Mouse (Mus musculus): ENCODE data around the gene Dcakd.

Dcakd gene

DNA sequence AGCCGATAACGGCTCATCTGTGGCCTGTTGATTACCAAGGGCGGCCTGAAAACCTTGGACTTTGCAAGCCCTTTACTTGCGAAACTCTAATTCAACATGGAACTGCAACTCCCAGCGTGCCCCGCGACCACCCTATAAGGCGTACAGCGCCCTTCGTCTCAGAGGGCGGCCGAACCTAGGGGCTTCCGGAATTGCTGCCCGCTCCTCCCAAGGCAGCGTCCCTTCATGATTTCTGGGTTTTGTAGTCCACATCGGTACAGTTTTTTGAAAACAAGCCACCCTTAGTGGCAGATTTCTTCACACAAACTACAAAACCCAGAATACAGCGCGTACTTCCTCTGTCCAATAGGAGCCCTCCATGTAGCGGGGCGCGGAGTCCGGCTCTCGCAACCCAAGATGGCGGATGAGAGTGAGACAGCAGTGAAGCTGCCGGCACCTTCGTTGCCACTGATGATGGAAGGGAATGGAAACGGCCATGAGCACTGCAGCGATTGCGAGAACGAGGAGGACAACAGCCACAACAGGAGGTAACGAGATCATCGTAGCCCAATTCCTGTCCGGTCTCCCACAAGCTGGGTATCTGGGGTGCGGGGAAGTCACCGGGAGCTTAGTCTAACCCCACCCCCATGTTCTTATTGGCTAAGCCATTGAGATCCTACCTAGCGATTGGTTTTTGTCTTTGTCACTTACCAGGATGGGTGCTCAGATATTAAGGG is at the start of gene Dcakd, which contains the start of gene Nmt1:
Gene Dcakd, minus strand, starts transcription at position 158 of the 716 bp plus-strand sequence.
Gene Nmt1, plus strand, starts transcription at position 15 of the 716 bp plus-strand sequence.
- peak; percentile 99 for DNase-seq

- no peak for DNase-seq
Measured at GRCm38 (mm10) chr11:103076581-103076980, 48.4 kb upstream of the Dcakd start.

DNA sequence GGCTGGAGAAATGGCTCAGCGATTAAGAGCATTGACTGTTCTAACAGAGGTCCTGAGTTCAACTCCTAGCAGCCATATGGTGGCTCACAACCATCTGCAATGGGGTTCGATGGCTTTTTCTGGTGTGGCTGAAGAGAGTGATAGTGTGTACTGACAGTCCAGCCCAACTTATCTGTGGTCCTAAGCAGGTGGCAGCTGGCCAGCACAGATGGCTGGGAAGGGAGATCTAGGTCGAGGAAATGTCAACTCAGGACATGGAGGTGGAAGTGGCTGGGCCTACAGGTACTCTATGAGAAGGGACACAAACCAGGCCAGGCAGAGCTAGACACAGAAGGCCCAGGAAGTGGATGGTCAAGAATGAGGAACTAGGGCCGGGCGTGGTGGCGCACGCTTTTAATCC is 47.9 kb upstream of the Dcakd start:
- DNase-seq: peak; percentile 42

DNA sequence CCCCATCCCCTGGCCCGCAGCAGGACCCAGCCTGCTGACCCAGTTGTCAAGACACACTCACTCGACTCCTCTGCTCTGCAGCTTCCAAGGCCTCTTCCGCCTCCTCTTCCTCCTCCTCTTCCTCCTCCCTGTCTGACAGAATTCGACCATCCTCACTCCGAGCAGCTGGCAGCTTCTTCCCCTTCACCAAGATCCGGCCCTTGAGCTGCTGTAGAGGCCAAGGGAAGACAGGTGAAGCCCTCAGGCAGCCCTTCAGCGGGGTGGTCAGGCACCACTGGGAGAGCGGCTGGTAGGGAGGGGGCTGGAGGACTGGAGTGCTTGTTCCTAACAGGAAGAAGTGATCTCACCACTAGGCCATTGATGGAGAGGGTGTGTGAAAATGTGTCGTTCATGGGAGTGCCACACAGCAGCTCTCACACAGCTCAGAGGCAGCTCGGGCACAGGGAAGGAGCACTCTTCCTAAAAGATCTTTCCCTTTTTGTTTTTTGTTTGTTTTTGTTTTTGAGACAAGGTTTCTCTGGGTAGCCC is 46.7 kb upstream of the Dcakd start:
- peak; percentile 61 for DNase-seq

- DNase-seq: no peak
Measured at GRCm38 (mm10) chr11:103074121-103074650, 46.1 kb upstream of the Dcakd start.

DNA sequence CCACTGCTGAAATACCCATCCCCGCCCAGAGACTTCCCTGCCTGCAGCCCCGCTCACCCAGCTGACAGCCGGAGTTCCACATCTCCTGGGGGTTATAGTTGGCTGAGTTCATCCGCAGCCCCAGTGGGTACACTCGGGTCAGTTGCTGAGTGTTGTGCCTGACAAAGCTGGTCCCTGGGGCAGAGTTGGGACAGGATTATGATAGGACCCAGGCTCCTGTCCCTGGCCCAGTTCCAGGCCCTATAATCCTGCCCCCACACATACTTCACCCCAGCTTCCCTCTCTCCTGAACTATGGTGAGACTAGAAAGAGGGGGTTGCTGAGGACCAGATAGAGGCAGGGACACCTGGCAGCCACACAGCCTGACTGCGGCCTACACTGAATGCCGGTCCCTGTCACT is 45.5 kb upstream of the Dcakd start:
- no peak for DNase-seq

DNA sequence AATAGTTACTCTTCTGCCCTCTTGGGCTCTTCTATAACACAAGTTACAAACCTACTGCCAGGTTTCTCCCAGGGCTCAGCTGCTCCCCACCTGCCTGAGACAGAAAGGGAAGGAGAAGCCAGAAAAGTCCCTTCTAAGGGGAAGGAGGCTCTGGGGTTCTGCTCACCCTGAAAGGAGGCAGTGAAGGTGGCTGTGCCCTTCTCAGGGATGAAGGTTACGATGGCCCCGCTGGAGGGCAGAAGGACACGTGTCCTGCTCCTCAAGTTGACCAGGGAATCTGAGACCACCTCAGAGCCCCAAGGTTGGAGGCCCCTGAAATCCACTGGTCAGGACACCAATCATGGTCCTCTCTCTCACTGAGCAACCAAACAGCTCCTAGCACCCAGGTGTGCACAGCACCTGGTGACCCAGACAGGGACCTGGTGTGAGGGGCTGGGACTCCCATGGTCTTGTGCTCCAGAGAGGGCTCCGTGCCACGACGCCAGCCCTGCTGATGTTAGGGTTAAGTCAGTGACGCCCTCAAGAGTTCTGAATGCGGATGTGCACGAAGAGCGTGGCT is 42.3 kb upstream of the Dcakd start:
- no peak for DNase-seq

DNA sequence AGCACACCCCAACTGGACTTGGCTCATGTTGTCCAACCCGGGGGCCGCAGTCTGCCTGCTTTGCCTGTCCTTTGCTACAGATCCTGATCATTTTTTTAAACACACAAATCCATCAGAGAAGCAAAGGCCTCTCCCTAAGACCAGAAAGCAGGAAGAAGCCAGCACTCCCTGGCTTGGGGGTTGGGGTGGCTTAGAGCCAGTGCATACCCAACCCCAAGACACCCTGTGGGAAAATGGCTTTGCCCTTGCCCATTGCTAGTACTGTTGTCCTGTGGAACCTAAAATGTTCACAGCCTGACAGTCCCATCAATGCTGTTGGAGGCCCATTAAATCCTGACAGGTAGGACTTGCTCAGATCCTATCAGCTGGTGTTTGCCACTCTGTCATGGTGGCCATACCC is 41.6 kb upstream of the Dcakd start:
- no peak for DNase-seq

DNA sequence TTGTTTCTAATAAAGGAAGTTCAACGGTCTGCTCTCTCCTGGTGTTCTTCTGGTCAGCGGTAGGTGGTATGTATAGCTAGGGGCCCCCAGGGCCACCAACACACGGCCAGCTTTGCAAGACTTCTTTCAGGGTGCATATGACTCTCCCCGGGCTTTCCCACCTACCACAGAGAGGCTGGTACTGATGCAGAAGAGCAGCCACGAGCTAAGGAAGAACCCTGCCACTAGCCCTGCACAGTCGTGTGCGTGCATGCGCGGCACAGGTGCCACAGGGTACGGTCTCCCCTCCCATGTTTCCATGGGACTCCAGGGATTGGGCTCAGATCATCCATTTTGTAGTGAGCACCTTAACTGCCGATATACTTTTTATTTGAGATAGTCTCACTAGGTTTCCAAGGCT is 40.8 kb upstream of the Dcakd start:
- DNase-seq: no peak

GRCm38 (mm10) chr11:103068272-103068671 is 40.1 kb upstream of the Dcakd start:
- DNase-seq: no peak

DNA sequence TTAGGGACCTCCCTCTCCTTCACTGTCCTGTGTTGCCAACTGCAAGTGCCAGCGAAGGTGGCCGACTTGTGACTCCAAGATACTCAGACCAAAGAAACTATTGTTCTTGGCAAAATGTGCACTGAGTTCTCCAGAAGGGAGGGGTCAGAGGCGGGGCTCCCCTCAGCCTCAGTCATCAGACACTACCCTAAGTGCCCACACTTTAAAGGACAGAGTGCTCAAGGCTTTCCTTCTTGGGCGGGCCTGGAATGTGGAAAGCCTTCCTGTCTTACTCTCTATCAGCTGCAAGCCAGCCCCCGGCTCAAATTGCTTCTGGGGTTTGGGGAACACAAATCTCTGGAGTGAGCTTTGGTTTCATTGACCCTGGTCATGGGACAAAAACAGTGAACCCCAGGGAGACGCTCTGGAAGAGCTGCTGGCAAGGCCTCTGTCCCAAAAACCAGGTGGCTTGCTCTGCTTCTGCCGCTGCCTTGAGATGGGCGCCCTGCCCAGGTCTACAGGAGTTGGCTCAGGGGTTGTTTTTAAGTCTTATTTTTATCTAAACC is 39.4 kb upstream of the Dcakd start:
- no peak for DNase-seq

DNA sequence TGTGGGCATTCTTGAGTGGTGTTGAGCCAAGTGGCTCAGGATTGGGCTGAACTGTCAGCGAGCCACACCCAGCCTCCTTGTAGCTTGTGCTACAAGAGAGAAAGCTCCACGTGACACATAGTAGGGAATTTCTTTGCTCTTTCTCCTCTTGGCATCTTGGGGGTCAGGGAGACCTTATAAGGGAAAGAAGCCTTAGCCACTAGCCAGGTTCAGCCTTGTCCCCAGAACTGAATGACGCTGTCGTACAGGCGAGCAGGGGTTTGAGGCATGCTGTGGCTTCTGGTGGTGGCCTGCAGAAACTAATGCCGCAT is 38.9 kb upstream of the Dcakd start:
- DNase-seq: no peak

DNA sequence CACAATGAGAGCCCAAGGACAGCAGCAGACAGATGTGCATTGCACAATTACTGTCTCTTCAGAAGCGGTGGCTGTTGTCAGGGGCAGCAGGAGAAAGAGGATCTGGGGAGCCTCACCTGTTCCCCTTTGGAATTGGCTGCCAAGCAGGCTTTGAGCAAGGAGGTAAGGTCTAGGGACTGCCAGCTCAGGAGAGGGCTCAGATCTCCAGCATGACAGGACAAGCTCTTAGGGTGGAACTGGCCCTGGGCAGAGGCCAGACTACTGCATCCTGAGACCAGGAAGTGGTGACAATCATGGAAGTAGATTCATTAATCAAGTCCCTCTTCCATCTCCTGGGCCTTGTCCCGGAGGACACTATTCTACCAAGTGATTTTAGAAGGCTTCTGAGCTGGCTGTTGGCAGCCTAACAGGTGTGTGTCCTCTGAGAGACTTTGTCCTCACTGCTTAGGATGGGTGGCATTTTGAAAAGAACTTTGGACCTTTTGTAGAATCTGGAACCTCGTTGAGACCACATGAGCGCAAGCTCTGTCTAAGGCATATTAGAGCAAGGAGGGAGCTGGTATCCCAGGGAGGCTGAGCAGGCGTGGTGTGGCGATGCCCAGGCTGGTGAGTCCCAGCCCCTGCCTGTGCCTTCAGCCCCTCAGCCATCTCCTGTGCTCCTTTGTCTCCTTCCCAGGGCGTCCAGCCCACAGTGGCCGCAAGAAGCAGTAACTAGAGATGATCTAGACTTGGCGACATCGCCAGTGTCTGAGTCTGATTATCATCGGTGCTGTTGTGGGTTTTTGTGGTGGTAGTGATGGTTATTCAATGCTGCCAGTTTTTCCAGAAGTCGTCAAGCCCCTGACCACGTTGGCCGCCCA is 38.3 kb upstream of the Dcakd start:
- no peak for DNase-seq

DNA sequence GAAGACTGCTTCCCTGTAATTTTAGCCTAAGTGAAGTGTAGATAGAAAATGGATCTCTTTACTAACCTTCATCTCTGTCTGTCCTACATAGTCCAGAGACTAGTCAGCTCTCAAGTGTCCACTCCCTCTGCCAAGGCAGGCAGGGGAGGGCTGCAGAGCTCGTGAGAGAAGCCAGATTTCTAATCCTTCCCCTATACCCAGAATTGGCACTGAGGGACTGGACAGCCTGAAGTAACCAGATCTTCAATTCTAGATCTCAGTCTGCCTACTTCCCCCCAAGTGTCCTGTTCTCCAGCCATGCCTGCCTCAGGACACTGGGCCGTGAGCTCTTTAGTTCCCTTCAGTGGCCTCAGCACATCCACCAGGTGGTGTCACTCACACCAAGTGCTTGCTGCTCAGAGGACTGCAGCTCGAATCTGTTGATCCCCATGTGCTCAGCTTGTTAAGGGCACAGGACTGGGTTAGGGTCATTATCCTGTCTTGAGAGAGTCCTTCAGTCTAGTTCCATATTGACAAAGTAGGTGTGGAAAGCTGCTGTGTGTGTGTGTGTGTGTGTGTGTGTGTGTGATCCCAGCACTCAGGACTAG is 30.5 kb upstream of the Dcakd start:
- DNase-seq: no peak

- DNase-seq: no peak
Measured at GRCm38 (mm10) chr11:103056636-103057035, 28.5 kb upstream of the Dcakd start.

DNA sequence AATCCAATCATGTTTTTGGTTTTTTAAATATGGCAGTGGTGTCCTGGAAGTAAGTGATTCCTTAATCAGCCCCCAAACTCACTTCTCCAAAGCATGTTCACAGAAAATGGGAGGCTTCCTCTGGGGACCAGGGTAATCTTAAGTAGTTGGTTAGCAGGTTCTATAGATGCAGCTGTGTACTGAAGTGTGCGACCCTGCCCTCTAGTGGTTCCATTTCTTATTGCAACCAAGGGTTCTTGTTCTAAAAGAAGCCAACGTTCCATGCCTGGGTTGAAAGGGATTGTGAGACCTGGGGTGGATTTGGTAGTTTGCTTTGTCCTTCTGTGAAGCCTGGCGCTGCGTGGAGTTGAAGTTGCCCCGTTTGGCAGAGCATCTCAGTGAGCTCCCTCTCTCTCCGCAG is 26.7 kb upstream of the Dcakd start:
- peak; percentile 85 for DNase-seq

- DNase-seq: no peak
Measured at GRCm38 (mm10) chr11:103053191-103054076, 25.3 kb upstream of the Dcakd start.

DNA sequence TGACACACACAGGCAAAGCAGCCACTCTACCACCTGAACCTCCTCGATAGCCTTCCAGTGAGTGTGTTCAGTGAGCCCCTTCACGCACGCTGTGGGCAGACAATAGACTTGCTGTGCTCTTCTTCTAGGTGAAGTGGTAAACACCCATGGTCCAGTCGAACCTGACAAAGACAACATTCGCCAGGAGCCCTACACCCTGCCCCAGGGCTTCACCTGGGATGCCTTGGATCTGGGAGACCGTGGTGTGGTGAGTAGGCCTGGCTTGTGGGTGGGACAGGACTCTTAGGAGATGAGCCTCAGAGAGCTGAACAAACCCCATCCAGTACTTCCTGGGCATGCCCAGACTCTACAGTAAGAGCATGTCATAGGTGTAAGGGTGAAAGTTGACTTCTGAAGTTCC is 23.9 kb upstream of the Dcakd start:
- DNase-seq: no peak

DNA sequence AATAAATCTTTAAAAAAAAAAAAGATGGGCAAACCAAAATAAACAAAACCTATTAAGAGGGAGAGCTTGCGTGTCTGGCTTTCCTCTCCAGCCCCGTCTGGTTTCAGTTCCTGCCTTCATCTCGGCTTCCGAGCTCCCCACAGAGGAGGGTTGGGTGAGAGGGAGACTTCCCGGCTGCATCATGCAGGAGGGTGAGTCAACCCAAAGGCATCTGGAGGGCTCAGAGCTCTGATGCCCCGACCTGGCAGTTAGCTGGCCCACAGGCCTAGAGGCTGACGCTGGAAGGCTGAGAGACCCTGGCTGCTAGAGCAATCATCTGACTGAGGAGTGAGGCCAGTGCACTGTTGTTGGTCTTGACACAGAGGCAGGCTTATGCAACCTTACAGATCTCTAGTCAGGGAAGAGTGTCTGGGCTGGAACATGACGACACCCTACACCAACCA is 23.1 kb upstream of the Dcakd start:
- no peak for DNase-seq

DNA sequence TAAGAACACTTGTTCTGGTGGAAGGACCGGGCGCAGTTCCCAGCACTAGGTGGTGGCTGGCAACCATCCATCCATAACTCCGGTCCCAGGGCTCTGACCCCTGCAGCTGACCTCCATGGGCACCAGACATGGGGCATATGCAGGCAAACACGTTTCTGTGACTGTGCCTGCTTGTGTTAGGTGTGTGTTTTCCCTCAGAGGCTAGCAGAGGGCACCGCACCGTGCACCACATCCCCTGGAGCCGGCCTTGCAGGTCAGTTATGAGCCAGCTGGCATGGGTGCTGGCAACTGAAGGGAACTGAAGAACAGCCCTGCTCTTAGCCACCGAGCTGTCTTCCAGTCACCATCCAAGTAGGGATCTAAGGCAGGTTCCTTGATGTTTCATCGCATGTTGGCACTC is 22.0 kb upstream of the Dcakd start:
- DNase-seq: no peak

- no peak for DNase-seq
Measured at GRCm38 (mm10) chr11:103049611-103050010, 21.5 kb upstream of the Dcakd start.

DNA sequence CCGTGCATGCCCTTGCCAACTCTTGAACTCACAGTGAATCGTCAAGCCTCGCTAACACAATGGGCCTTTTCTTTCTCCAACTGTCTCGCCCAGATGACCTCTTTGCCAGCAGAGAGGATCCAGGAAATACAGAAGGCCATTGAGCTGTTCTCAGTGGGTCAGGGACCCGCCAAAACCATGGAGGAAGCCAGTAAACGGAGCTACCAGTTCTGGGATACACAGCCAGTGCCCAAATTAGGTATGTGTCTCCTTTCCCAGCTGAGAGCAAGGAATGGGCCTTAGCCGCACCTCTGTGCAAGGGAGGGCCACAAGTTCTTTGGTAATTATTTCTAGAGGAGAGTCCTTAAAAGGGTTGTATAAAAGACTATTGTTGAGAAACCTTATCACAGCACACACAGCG is 18.2 kb upstream of the Dcakd start:
- peak; percentile 67 for DNase-seq

All from retina, postnatal 1 day (tissue).